Mouse (Mus musculus): ENCODE results near the gene Rtn2. TPM values are rescaled to one million over a fixed set of nuclear protein-coding genes. Genes with fewer than 3 reads are reported as not detected.

Gene Rtn2
- polyA plus RNA-seq, 1 experiment from 2014 or later = 7.4 TPM

- DNase-seq (ENCODE audit: low spot score) (no peak), ATAC-seq (replicated peaks; ENCODE audit: low FRiP score, low read depth) (no peak)
- no peak overlapping the region for H3K4me2 ChIP-seq (ENCODE audit: low read length)
- TF ChIP-seq CTCF (IDR thresholded peaks at IDR 0.05; ENCODE audit: low read depth) = no peak
- H3K36me3 ChIP-seq (ENCODE audit: insufficient read depth, low read length) = no peaks in the 10 kb centered on the region
- peaks cover 35% of the 10 kb centered on the region for H3K27me3 ChIP-seq (ENCODE audit: insufficient read depth, low read length)
- H3K9ac ChIP-seq (ENCODE audit: low read depth, low read length) = no peak overlapping the region
- no peak overlapping the region for H3K4me3 ChIP-seq (replicated peaks; ENCODE audit: low read depth, low read length)
- H3K4me1 ChIP-seq (replicated peaks; ENCODE audit: insufficient read depth, low read length) = peaks cover 4% of the 10 kb centered on the region; the same call in 1 of the 2 replicates
- H3K27ac ChIP-seq = no peak overlapping the region
- 52% methylated on average over 13 of the region's 13 CpGs for WGBS
- H3K9me3 ChIP-seq (replicated peaks; ENCODE audit: low read length) = no peaks in the 10 kb centered on the region
Observed at GRCm38 (mm10) chr7:19302264-19303045, 20.0 kb downstream of the Rtn2 start.

DNA sequence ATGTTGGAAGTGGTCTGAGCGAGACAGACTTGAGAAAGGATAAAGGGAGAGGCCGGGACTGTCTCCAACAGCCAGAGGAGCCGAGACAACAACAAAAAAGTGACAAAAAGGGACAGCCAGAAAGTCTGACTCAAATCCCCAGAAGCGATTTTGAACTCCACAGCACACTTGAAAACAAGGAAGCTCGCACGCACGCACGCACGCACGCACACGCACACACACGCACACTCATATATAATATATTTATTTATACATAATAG, 20.6 kb downstream of the Rtn2 start:
- Histone ChIP-seq H3K27me3 (ENCODE audit: insufficient read depth, low read length) (peaks cover 35% of the 10 kb centered on the region), H3K4me1 (replicated peaks; ENCODE audit: insufficient read depth, low read length) (peaks cover 8% of the 10 kb centered on the region; the same call in 1 of the 2 replicates), H3K4me2 (ENCODE audit: low read length) (no peak overlapping the region), H3K36me3 (ENCODE audit: insufficient read depth, low read length) (no peaks in the 10 kb centered on the region), H3K9ac (ENCODE audit: low read depth, low read length) (no peak overlapping the region), H3K9me3 (replicated peaks; ENCODE audit: low read length) (no peaks in the 10 kb centered on the region), H3K4me3 (replicated peaks; ENCODE audit: low read depth, low read length) (no peak overlapping the region), H3K27ac (no peak overlapping the region)
- DNase-seq (ENCODE audit: low spot score) = no peak
- 86% methylated on average over 12 of the region's 12 CpGs for WGBS
- no peak for TF ChIP-seq CTCF (IDR thresholded peaks at IDR 0.05; ENCODE audit: low read depth)
- ATAC-seq (replicated peaks; ENCODE audit: low FRiP score, low read depth) = no peak

- H3K4me3 ChIP-seq (replicated peaks; ENCODE audit: low read depth, low read length) = no peak overlapping the region
- peaks cover 35% of the 10 kb centered on the region for H3K27me3 ChIP-seq (ENCODE audit: insufficient read depth, low read length)
- H3K4me2 ChIP-seq (ENCODE audit: low read length) = peak overlapping the region; percentile 64; the same call in 1 of the 2 replicates
- DNase-seq (ENCODE audit: low spot score) (peak; percentile 55), ATAC-seq (replicated peaks; ENCODE audit: low FRiP score, low read depth) (no peak)
- H3K27ac ChIP-seq = no peak overlapping the region
- WGBS = under 1% methylated on average over 16 of the region's 16 CpGs
- H3K9ac ChIP-seq (ENCODE audit: low read depth, low read length) = no peak overlapping the region
- H3K36me3 ChIP-seq (ENCODE audit: insufficient read depth, low read length) = no peaks in the 10 kb centered on the region
- H3K9me3 ChIP-seq (replicated peaks; ENCODE audit: low read length) = no peaks in the 10 kb centered on the region
- H3K4me1 ChIP-seq (replicated peaks; ENCODE audit: insufficient read depth, low read length) = peaks cover 8% of the 10 kb centered on the region; the same call in 1 of the 2 replicates
- TF ChIP-seq CTCF (IDR thresholded peaks at IDR 0.05; ENCODE audit: low read depth) = peak; percentile 83
Observed at GRCm38 (mm10) chr7:19303770-19304169, 21.3 kb downstream of the Rtn2 start.

GRCm38 (mm10) chr7:19304501-19305412, 22.3 kb downstream of the Rtn2 start:
- DNase-seq (ENCODE audit: low spot score) (no peak), ATAC-seq (replicated peaks; ENCODE audit: low FRiP score, low read depth) (no peak)
- Histone ChIP-seq H3K36me3 (ENCODE audit: insufficient read depth, low read length) (no peaks in the 10 kb centered on the region), H3K4me3 (replicated peaks; ENCODE audit: low read depth, low read length) (peak overlapping the region; percentile 38), H3K4me2 (ENCODE audit: low read length) (peak overlapping the region; percentile 64), H3K27ac (no peak overlapping the region), H3K4me1 (replicated peaks; ENCODE audit: insufficient read depth, low read length) (peaks cover 14% of the 10 kb centered on the region; the same call in 1 of the 2 replicates), H3K9ac (ENCODE audit: low read depth, low read length) (peak overlapping the region; percentile 44; the same call in 1 of the 2 replicates), H3K9me3 (replicated peaks; ENCODE audit: low read length) (no peaks in the 10 kb centered on the region), H3K27me3 (ENCODE audit: insufficient read depth, low read length) (peaks cover 35% of the 10 kb centered on the region)
- 2% methylated on average over 48 of the region's 48 CpGs for WGBS
- no peak for TF ChIP-seq CTCF (IDR thresholded peaks at IDR 0.05; ENCODE audit: low read depth)

- Histone ChIP-seq H3K4me1 (replicated peaks; ENCODE audit: insufficient read depth, low read length) (peaks cover 14% of the 10 kb centered on the region; the same call in 1 of the 2 replicates), H3K9me3 (replicated peaks; ENCODE audit: low read length) (no peaks in the 10 kb centered on the region), H3K9ac (ENCODE audit: low read depth, low read length) (no peak overlapping the region), H3K4me3 (replicated peaks; ENCODE audit: low read depth, low read length) (peak overlapping the region; percentile 38; the same call in 1 of the 2 replicates), H3K36me3 (ENCODE audit: insufficient read depth, low read length) (no peaks in the 10 kb centered on the region), H3K4me2 (ENCODE audit: low read length) (peak overlapping the region; percentile 64), H3K27ac (no peak overlapping the region), H3K27me3 (ENCODE audit: insufficient read depth, low read length) (peaks cover 35% of the 10 kb centered on the region)
- WGBS = 13% methylated on average over 6 of the region's 6 CpGs
- no peak for TF ChIP-seq CTCF (IDR thresholded peaks at IDR 0.05; ENCODE audit: low read depth)
- DNase-seq (ENCODE audit: low spot score) (no peak), ATAC-seq (replicated peaks; ENCODE audit: low FRiP score, low read depth) (no peak)
Observed at GRCm38 (mm10) chr7:19305413-19305735, 22.9 kb downstream of the Rtn2 start.

Measured in kidney, postnatal 0 days (tissue).